Mouse (Mus musculus): ENCODE measurements around the gene Gclm.
A peak's percentile ranks its signal among the peaks of the same experiment; 100 is the strongest.
"Not testable (repeated sequence)": the region's sequence is repeated elsewhere in the genome, so short reads cannot be mapped to it uniquely, and the experiment has no call there.

Gene Gclm

DNA sequence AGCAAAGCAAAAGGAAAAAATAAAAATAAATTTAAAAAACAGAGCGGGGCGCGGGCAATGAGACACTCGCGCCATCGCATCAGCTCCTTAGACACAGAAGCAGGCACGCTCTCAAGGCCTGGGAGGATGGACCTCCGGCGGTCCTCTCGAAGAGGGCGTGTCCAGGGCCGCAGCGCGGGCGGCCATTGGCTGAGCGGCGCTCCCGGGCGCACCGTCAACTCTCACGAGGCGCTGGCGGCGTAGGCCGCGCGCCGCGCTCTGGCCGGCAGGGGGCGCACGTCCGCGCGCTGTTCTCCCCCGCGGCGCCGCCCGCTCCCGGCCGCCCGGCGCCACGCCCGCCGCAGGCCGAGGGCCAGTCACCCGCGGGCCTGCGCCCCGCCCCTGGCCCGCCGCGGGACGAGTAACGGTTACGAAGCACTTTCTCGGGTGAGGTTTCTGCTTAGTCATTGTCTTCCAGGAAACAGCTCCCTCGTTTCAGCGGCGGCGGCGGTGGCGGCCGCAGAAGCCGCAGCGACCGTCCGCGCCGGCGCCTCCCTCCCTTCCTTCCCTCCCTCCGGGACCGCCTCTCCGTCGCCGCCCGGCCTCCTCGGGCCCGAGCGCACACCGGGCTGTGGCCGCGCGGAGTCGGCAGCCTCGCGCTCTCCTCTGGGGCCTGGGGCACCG lies at the start of gene Gclm:
TSS of gene Gclm (plus strand) at position 343 of the 663 bp plus-strand sequence.
- DNase-seq (ENCODE audit: extremely low spot score, low read depth, low spot score), result peak; percentile 69

DNA sequence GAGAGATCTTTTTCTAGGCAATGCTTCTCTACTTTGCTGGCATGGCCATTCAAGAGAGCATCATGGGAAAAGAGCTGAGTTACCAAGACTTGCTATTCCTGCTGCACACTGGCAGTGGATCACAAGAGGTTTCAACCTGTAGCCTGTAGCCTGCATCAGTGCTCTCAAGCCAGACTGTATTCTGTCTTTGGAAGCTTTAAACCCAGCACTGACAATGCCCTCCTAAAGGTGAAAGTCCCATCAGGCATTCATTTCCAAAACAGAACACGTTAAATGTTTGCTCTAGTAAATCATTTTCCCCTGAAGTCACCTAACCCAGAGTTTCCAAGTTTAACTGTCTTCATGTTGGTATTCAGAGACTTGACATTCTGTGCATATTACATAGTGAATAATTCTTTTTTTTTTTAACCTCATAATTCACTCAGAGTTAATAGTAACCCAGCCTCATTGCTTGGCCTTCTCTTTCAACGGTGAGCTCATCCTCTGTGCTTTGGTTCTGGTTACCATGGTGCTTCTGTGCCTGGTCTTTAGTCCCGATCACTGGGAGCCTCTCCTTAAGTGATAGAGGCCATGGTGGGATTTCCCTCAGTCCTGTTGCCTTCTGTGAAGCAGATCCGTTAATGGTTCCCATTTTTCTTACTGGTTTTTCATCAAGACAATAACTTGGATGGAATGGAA lies 48.6 kb upstream of the Gclm start:
- DNase-seq (ENCODE audit: extremely low spot score, low read depth, low spot score), result no peak

GRCm38 (mm10) chr3:122198532-122198931 lies 46.8 kb upstream of the Gclm start:
- DNase-seq (ENCODE audit: extremely low spot score, low read depth, low spot score), result no peak

- no peak for DNase-seq (ENCODE audit: extremely low spot score, low read depth, low spot score)
These were observed 46.4 kb upstream of the Gclm start for GRCm38 (mm10) chr3:122198966-122199381.

DNA sequence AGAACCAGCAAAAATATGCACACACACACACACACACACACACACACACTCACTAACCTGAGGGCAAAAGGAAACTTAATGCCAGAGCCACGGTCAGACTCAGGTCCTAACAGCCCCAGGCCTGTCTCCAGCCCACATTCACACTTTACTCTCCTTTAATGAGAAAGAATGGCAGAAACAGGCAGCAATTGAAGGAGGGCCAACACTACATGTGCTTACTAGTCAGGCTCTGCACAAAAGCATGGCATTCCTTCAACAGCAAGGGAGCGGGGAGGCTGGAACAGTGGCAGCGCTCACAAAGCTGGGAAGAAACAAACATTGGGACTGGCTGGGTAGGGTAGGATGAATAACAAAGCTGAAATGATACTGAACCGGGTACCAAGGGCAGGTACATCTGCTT lies 45.8 kb upstream of the Gclm start:
- DNase-seq (ENCODE audit: extremely low spot score, low read depth, low spot score), result no peak

- DNase-seq (ENCODE audit: extremely low spot score, low read depth, low spot score), result no peak
These were observed 45.3 kb upstream of the Gclm start for GRCm38 (mm10) chr3:122200017-122200416.

DNA sequence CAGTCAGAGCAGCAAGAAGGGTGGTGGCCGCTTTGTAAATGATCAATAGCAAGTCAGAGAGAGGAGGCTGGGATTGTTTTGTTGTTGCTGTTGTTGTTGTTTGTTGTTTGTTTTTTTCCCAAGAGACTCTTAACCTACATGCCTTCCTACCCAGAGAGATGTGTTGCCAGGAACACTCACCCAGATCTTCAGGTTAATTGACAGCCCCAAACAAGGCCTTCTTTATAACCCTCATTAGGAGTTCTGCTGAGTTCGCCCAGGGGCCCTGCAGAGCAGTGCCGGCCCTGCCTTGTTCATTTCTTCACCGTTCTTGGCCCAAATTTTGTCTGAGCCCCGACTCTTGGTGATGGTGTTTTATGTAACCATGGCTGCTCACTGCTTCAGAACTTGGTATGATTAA lies 44.9 kb upstream of the Gclm start:
- no peak for DNase-seq (ENCODE audit: extremely low spot score, low read depth, low spot score)

GRCm38 (mm10) chr3:122202307-122202732 lies 43.0 kb upstream of the Gclm start:
- DNase-seq (ENCODE audit: extremely low spot score, low read depth, low spot score), result no peak

DNA sequence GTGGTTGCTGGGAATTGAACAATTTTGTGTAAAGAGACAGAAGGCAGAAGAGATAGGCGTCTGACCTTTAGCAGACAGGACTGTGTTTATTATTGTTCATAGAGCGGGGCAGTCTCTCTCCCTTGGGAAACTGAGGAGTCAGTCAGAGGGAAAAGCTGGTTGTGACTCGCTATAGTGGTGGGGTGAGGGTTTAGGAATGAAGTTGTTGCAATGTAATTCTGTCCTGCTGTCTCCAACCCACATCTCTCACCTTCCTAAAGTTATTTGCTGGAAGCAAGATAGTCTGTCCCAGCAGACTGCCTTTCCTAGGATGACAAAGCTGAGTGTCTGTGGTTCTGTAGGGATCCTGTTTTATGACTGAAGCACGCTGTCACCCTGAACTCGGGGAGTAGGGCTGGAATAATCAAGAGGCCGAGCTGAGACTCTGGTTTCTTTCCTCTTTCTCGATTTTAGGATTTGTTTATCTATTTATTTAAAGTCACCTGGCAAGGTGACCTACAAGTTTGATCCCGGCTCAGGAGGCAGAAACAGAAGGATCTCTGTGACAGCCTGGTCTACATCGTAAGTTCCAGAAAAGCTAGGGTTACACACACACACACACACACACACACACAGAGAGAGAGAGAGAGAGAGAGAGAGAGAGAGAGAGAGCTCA lies 41.6 kb upstream of the Gclm start:
- DNase-seq (ENCODE audit: extremely low spot score, low read depth, low spot score), result no peak

DNA sequence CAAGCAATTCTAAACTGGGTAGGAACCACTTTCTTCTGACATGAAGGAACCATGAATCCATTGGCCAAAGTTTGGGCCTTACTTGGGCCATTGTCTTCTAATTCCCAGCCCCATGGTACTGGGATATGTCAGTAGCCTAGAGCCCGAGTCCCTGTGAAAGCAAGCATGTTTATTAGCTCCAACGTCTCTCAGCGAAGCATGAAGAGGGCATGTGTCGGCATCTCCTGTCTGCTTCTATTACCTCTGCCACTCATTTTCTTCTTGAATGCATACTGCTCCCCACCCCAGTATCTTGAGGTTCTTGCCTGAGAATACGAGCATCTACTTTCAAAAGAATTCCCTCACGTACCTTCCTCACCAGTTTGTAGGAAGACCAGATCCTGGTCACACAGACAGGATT lies 39.6 kb upstream of the Gclm start:
- no peak for DNase-seq (ENCODE audit: extremely low spot score, low read depth, low spot score)

DNA sequence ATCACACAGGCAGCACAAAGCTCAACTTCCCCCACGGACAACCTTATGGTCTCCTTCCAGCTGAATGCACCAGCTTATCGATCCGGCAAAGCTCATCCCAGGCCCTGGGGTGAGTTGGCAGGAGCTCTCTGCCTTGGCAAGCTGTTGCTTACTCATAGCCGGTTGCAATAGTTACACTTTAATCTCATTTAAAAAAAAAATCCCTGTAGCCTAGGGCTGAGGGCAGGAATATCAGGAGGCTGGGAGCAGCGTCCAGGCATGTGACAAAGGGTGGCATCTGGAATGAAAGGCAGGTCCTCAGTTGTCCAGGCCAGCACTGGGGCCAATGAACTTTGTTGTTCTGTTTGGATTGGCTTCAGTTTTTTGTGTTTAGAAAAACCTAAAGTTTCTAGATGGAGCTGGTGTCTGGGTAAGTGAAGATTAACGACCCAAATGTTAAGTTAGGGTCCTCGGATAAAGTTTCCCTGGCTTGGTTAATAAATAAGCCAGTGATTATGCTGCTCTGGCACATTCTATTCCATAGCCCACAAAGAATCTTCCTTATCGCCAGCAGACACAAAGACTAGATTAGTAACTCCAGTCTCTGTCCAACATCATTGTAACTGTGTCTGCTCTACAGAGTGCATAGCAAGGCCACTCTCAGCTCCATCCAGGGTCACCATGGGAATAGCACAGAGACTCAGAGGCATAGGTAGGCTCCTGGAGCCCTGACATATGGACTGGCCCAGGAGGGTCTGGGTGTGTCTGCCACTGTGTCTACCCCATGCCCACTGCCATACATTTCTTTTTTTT lies 38.9 kb upstream of the Gclm start:
- no peak for DNase-seq (ENCODE audit: extremely low spot score, low read depth, low spot score)

DNA sequence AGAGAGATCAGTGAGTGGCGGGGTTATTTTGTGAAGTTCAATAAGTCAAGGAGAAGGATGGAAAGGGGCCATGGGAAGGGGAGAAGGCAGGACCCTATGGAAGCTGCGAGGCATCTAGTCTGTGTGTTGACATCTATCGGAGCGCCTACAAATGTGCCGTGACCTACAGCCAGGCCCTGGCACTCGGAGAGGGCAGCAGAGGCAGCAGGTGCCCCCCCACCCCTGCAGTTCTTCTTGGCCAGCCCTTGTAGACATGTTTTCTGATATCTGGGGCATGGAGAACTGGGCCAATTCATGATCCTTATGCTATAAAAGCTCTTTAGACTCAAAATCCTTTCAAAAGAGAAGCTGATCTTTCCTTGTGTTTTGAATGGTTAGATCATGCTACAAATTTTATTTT lies 37.6 kb upstream of the Gclm start:
- DNase-seq (ENCODE audit: extremely low spot score, low read depth, low spot score), result no peak

- DNase-seq (ENCODE audit: extremely low spot score, low read depth, low spot score), result no peak
These were observed 36.8 kb upstream of the Gclm start for GRCm38 (mm10) chr3:122208296-122209225.

DNA sequence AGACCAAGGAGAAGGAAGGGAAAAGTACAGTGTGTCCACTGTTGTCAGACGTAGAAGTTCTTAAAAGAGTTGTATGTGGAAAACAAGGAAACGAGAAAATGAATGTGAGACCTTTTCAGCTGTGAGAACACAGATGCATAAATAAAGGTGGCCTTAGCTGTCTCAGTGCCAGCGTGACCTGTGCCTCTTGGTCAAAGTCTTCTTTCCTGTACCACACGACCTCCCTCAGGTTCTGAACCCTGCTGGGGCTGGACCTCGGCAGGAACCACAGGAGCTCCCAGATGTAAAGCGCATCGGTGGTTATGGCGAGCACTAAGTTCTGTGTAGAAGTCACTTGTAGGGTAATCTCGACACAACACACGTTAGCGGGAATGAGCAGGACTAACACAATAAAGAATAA lies 35.8 kb upstream of the Gclm start:
- DNase-seq (ENCODE audit: extremely low spot score, low read depth, low spot score), result no peak

GRCm38 (mm10) chr3:122210434-122210833 lies 34.9 kb upstream of the Gclm start:
- DNase-seq (ENCODE audit: extremely low spot score, low read depth, low spot score), result no peak

GRCm38 (mm10) chr3:122210846-122211245 lies 34.5 kb upstream of the Gclm start:
- DNase-seq (ENCODE audit: extremely low spot score, low read depth, low spot score), result no peak

- no peak for DNase-seq (ENCODE audit: extremely low spot score, low read depth, low spot score)
These were observed 33.8 kb upstream of the Gclm start for GRCm38 (mm10) chr3:122211446-122212125.

DNA sequence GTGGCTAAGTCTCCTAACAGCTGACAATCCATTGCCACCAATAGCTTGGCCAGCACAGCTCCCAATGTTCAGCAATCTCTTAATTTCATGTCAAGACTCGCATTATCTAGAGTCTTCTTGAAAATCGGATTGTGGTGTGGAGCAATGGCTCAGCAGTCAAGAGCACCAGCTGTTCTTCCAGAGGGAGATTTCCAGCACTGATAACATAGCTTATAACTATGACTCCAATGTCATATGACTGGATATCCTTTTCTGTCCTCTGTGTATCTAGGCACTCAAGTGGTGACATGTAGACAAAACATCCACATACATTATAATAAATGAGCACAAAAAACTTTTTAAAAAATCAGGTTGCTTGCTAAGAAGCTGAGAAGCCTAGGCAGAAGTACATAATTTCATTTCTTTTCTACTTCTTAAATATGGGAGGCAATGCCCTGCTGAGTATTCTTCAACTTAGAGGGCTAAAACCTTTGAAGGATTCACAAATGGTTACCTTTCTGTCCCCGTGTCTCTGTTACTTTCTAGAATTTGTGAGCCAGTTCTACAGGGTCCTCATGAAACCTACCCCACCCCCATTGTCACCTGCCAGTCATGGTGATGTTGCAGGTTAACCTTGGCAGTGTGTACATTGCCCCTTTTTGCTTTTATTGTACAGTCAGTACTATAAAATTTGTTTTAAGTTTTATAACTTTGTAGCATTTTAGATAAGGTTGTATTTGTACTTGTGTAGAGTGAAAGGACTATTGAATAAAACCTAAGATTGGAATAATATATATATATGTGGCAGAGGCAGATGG lies 23.9 kb upstream of the Gclm start:
- DNase-seq (ENCODE audit: extremely low spot score, low read depth, low spot score), result no peak

DNA sequence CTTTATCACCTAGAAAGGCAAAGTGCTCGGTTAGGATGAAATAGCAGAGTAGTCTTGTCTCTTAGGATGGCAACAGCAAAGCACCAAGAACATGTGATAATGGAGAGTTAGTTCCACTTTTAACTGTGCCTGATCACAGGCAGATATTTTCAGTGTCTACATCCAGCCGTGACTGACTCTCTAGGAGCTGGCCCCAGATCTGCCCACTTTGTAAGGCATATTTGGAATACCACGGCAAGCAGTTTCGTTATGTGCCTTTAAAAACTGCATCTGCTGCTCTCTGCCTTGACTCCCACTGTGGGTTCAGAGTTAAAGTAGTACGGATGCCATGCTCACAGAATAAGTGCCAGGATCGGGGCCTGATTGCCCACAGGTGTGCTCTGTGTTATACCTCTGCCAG lies 18.4 kb upstream of the Gclm start:
- not testable (repeated sequence) for DNase-seq (ENCODE audit: extremely low spot score, low read depth, low spot score)

All from hindlimb bud, embryonic 11.5 days (tissue).